Mouse (Mus musculus) liver, postnatal 0 days (tissue): ENCODE data around the gene Gm17617. TPM values are rescaled to one million over a fixed set of nuclear protein-coding genes. Genes with fewer than 3 reads are reported as not detected.

Experiments used
- ATAC-seq: fragments of 200-750 bp; cut with Nextera tagmentation; 2 replicates; pipeline ENCODE4 v1.8.0; 2017; ENCODE audit warnings: mild to moderate bottlenecking, moderate library complexity
- DNase-seq: peaks from one replicate; pipeline ENCODE4 v3.0.0-alpha.2; 2016
- H3K27ac ChIP-seq: fragments of 300-500 bp; sonication (generic); 2 replicates; pipeline ENCODE4 v1.5.1; 2014; ENCODE audit warnings: antibody characterized with exemption, moderate library complexity, mild to moderate bottlenecking, low read depth
- H3K27me3 ChIP-seq: fragments of 300-500 bp; sonication (generic); 2 replicates; pipeline ENCODE4 v1.6.1; 2014; ENCODE audit warnings: low read length, control low read depth, mixed read lengths; ENCODE audit not compliant: insufficient read depth
- H3K36me3 ChIP-seq: fragments of 300-500 bp; sonication (generic); replicated peaks from 2 replicates; pipeline ENCODE4 v1.6.1; 2014; ENCODE audit warnings: mild to moderate bottlenecking, control low read depth, low read length, moderate library complexity, mixed read lengths; ENCODE audit not compliant: insufficient read depth
- H3K4me1 ChIP-seq: fragments of 300-500 bp; sonication (generic); 2 replicates; pipeline ENCODE4 v1.6.1; 2014; ENCODE audit warnings: antibody characterized with exemption, mild to moderate bottlenecking, control low read depth; ENCODE audit not compliant: insufficient read depth
- H3K4me2 ChIP-seq: fragments of 300-500 bp; sonication (generic); 2 replicates; pipeline ENCODE4 v1.6.1; 2014; ENCODE audit warnings: low read depth, mild to moderate bottlenecking, low read length, moderate library complexity, mixed read lengths
- H3K4me3 ChIP-seq: fragments of 300-500 bp; sonication (generic); 2 replicates; pipeline ENCODE4 v1.5.1; 2014; ENCODE audit warnings: low read depth, low read length
- H3K9ac ChIP-seq: fragments of 300-500 bp; sonication (generic); replicated peaks from 2 replicates; pipeline ENCODE4 v1.6.1; 2014; ENCODE audit warnings: mild to moderate bottlenecking, moderate library complexity
- H3K9me3 ChIP-seq: fragments of 300-500 bp; sonication (generic); 2 replicates; pipeline ENCODE4 v1.6.1; 2016; ENCODE audit warnings: mild to moderate bottlenecking, control low read depth, low read length, mixed read lengths
- CTCF ChIP-seq: sonication (generic); IDR thresholded peaks from 2 replicates; pipeline ENCODE4 v1.5.1; 2016; ENCODE audit warnings: antibody characterized with exemption, low read depth
- EP300 ChIP-seq: IDR thresholded peaks from 2 replicates; pipeline ENCODE4 v1.6.1; 2016; ENCODE audit warnings: antibody characterized with exemption, low read depth, mild to moderate bottlenecking
- WGBS: fragments of 180-500 bp; shearing (Covaris S2); extraction: QIAGEN DNeasy Blood & Tissue Kit; methylation state at CpG from one replicate; pipeline ENCODE4 v1.1.7; 2014; ENCODE audit not compliant: insufficient replicate concordance; 5-methylcytosine and 5-hydroxymethylcytosine counted together
- polyA plus RNA-seq: library from polyadenylated mRNA; unstranded; fragments of >200 nt; fragmentation: Nextera tagmentation; extraction: Ambion mirVana; gene quantifications from 2 replicates; pipeline ENCODE4 v1.2.1, GENCODE M21; 2015

Gene Gm17617
- polyA plus RNA-seq, 1 experiment from 2014 or later, result not detected

GRCm38 (mm10) chr13:55152621-55153415 lies 19.5 kb upstream of the Gm17617 start, which contains the start of gene Fgfr4:
TSS of gene Fgfr4 (plus strand) at chr13:55152640.
- TF ChIP-seq EP300 (no peak), CTCF (no peak)
- Histone ChIP-seq H3K27ac (peak within 1 kb of the TSS; percentile 95), H3K4me1 (no peaks in the 10 kb centered on the region), H3K27me3 (peaks cover 24% of the 10 kb centered on the region), H3K9me3 (no peaks in the 10 kb centered on the region), H3K4me3 (peak within 1 kb of the TSS; percentile 52), H3K4me2 (peak within 1 kb of the TSS; percentile 68), H3K9ac (peak within 1 kb of the TSS; percentile 70), H3K36me3 (no peaks in the 10 kb centered on the region)
- peak; percentile 78 for DNase-seq
- WGBS, result 3% methylated on average over 61 of the region's 68 CpGs
- ATAC-seq, result peak; percentile 97

GRCm38 (mm10) chr13:55140271-55140670 lies 6.9 kb upstream of the Gm17617 start:
- Histone ChIP-seq H3K36me3 (no peaks in the 10 kb centered on the region), H3K4me3 (no peak overlapping the region), H3K27me3 (no peaks in the 10 kb centered on the region), H3K4me2 (no peak overlapping the region), H3K9me3 (no peaks in the 10 kb centered on the region), H3K27ac (no peak overlapping the region), H3K4me1 (no peaks in the 10 kb centered on the region; the same call in 1 of the 2 replicates), H3K9ac (no peak overlapping the region)
- no peak for TF ChIP-seq EP300
- no peak for TF ChIP-seq CTCF
- DNase-seq (no peak), ATAC-seq (no peak)
- 68% methylated on average over 2 of the region's 2 CpGs for WGBS

DNA sequence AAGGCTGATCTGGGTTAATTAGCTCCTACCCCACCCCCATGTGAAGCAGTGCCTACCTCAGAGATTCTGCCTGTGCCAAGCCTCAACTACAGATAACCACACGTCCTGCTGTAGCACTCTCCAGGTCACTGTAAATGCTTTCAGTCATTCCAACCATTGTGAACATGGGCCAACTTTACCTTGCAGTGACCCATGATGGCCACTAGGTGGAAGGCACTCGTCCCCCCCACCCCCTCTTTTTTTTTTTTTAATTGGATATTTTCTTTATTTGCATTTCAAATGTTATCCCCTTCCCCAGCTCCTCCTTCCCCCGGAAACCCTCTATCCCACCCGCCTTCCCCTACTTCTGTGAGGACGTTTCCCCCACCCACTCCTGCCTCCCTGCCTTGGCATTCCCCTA lies 2.0 kb upstream of the Gm17617 start:
- Histone ChIP-seq H3K27me3 (no peaks in the 10 kb centered on the region), H3K36me3 (peaks cover 18% of the 10 kb centered on the region), H3K4me2 (no peak overlapping the region), H3K9ac (no peak overlapping the region), H3K9me3 (no peaks in the 10 kb centered on the region), H3K4me1 (no peaks in the 10 kb centered on the region; the same call in 1 of the 2 replicates), H3K27ac (no peak overlapping the region), H3K4me3 (no peak overlapping the region)
- no peak for DNase-seq
- 11% methylated on average over 5 of the region's 5 CpGs for WGBS
- ATAC-seq, result peak; percentile 56
- peak; percentile 71 for TF ChIP-seq CTCF
- no peak for TF ChIP-seq EP300

- no peak for DNase-seq
- Histone ChIP-seq H3K9me3 (no peaks in the 10 kb centered on the region), H3K27me3 (no peaks in the 10 kb centered on the region), H3K9ac (no peak overlapping the region), H3K4me3 (no peak overlapping the region), H3K27ac (no peak overlapping the region), H3K36me3 (peaks cover 30% of the 10 kb centered on the region), H3K4me1 (no peaks in the 10 kb centered on the region), H3K4me2 (no peak overlapping the region)
- no peak for ATAC-seq
- 73% methylated on average over 6 of the region's 6 CpGs for WGBS
- TF ChIP-seq CTCF, result no peak
Observed at GRCm38 (mm10) chr13:55124903-55125302, 8.4 kb downstream of the Gm17617 start.

DNA sequence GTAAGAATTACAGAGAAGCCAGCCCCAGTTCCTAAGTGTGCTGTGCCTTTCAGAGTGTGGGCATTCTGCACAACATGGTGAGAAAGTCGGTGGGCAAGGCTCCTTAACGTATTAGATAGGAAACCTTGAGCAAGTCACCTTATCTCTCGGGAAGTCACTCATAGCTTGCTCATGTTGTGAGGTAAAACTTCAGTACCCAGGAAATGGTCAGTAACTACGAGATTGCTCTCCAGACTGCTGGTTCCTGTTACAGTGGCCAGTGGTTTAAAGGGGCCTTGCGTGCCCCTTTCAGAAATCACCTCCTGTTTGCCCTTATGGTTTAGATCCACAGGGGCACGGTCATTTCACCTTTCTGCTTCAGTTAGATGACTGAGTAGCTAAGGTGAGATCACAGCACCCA lies 19.0 kb downstream of the Gm17617 start:
- DNase-seq (no peak), ATAC-seq (no peak)
- H3K4me1 ChIP-seq, result no peaks in the 10 kb centered on the region
- WGBS, result 55% methylated on average over 6 of the region's 6 CpGs
- H3K9ac ChIP-seq, result no peak overlapping the region
- no peak for TF ChIP-seq CTCF
- no peak for TF ChIP-seq EP300
- no peak overlapping the region for H3K4me2 ChIP-seq
- H3K9me3 ChIP-seq, result no peaks in the 10 kb centered on the region
- H3K27ac ChIP-seq, result no peak overlapping the region
- no peak overlapping the region for H3K4me3 ChIP-seq
- H3K27me3 ChIP-seq, result no peaks in the 10 kb centered on the region
- peaks cover 41% of the 10 kb centered on the region for H3K36me3 ChIP-seq

- H3K9me3 ChIP-seq, result no peaks in the 10 kb centered on the region
- H3K9ac ChIP-seq, result no peak overlapping the region
- no peak overlapping the region for H3K27ac ChIP-seq
- H3K36me3 ChIP-seq, result peaks cover 7% of the 10 kb centered on the region
- H3K4me3 ChIP-seq, result no peak overlapping the region
- WGBS, result 91% methylated on average over 8 of the region's 8 CpGs
- TF ChIP-seq CTCF, result no peak
- TF ChIP-seq EP300, result no peak
- peaks cover 10% of the 10 kb centered on the region for H3K4me1 ChIP-seq
- DNase-seq (no peak), ATAC-seq (no peak)
- no peaks in the 10 kb centered on the region for H3K27me3 ChIP-seq
- no peak overlapping the region for H3K4me2 ChIP-seq
Observed at GRCm38 (mm10) chr13:55107694-55108093, 25.7 kb downstream of the Gm17617 start.
